Mouse (Mus musculus): ENCODE results near the gene Pwwp2b.

The Pwwp2b gene

GRCm38 (mm10) chr7:139247881-139248614 lies at the start of gene Pwwp2b:
Pwwp2b (plus strand) TSS chr7:139248482.
- peak; percentile 85 for DNase-seq (ENCODE audit: inconsistent ontology term)

DNA sequence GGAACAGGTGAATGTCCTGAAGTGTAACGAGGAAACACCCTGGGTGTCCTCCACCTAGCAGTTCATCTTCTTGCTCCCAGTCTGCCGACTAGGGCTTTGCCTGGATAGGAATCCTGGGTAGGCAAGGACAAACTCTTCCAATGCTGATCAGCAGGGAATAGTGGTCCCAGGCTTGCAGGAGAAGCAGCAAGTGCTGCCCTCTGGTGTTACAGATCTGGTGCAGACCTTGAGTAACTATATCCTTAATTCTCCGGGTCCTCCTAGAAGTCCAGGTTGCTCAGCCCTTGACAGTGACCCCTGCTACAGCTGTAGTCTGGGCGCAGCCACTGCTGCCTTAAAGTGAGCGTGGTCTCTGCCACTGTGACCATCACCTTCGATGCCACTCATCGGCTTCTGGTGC lies 48.2 kb upstream of the Pwwp2b start:
- DNase-seq (ENCODE audit: inconsistent ontology term) = peak; percentile 41

- no peak for DNase-seq (ENCODE audit: inconsistent ontology term)
Measured at GRCm38 (mm10) chr7:139201209-139201608, 47.1 kb upstream of the Pwwp2b start.

GRCm38 (mm10) chr7:139208023-139208772 lies 40.1 kb upstream of the Pwwp2b start:
- peak; percentile 63 for DNase-seq (ENCODE audit: inconsistent ontology term)

DNA sequence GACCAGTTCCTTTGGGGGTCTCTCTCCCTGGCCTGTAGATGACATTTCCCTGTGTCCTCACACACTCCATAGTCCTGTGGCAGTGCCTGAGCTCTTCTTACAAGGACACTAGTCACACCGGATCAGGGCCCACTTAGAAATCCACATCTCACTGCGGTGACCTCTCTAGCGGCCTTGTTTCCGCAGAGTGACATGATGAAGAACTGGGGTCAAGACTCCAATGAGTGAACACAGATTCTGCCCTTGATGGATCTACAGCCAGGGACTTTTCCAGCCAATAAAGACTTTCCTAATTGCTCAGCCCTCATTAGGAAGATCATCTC lies 39.5 kb upstream of the Pwwp2b start:
- no peak for DNase-seq (ENCODE audit: inconsistent ontology term)

DNA sequence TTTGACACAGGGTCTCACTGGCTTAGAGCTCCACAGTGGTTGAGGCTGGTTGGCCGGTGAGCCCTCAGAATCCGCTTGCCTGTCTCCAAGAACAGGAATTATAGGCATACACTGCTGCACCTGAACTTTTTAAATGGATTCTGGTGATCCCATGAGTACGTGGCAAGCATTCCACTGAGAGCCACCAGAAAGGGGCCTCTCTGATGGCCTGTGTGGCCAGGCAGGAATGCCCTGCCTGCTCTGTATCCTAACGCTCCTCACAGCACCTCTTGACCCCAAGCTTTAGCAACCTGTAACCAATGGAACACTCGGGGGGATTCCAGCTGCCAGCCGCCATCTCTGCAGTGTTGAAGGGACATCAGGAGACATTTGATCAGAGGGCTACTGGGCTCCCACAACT lies 36.5 kb upstream of the Pwwp2b start:
- DNase-seq (ENCODE audit: inconsistent ontology term) = no peak

GRCm38 (mm10) chr7:139212754-139213745 lies 35.2 kb upstream of the Pwwp2b start, which contains the start of the genes Lrrc27 and Stk32c:
Lrrc27 (plus strand) TSS chr7:139212988.
Stk32c (minus strand) TSS chr7:139213307.
- peak; percentile 99 for DNase-seq (ENCODE audit: inconsistent ontology term)

- DNase-seq (ENCODE audit: inconsistent ontology term) = no peak
Measured at GRCm38 (mm10) chr7:139213751-139214150, 34.5 kb upstream of the Pwwp2b start.

DNA sequence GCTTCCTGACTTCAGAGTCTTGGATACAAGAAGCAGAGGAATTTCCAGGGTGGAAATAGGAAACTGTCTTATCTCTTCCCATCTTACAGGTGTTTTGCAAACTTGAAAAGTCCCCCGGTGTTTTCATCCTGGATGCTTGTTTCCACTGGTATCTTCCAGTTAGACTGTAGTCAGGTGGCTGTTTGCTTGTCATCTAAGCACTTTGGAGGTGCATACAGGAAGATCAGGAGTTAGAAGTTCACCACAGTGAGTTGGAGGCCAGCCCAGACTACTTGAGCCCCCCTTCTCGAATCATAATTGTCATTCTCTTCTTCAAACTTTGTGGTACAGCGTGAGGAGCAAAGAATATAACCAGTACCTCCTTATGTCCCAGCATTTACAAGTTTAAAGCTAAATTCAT lies 34.1 kb upstream of the Pwwp2b start:
- DNase-seq (ENCODE audit: inconsistent ontology term) = no peak

DNA sequence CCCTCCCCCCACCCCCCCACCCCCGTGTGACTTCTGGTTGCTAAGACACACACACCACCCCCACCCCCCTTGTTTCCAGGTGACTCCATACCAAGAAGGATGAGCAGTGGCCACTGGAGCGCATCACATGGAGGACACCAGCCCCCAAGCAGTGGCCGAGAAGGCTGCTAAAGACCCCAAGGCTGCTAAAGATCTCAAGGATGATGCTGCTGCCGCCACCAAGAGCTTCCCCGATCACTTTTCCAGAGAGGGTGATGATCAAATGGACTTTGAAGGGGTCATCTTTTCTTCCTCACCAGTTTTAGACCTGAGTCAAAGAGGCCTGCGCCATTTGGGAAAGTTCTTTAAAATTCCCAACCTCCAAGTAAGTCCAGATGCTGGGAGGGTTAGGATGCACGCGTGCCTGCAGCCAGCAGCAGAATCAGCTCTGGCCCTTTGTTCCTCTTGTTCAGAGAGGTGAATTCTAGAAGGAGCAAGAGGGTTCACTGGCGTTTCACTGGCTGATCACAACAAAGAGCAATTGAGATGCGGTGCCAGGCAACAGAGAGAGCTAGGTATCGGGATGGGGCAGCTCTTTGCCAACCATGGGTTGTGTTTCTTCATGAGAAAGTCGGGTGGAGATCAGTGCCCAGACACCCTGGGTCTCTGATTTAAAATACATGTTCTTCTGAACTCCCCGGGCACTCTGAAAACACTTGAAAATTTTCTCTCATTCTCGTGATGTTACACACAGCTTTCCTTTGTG lies 33.5 kb upstream of the Pwwp2b start:
- DNase-seq (ENCODE audit: inconsistent ontology term) = no peak

DNA sequence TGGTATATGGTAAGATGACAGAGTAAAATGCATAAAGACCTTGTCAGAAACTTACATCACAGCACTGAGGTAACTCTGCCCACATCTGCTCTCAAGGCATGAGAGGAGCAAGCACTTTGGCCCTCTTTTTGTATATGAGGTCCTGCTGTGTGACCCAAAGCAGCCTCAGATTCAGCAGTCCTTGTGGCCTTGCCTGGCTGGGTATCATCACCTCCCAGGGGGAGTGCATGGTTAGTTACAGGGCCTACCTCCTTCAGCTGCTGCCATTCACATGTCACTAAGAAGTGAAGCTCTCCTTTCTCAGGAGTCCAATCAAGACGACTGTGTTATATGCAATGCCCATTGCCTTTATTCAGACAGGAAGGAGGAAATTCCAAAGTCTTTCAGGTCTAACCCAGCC lies 32.8 kb upstream of the Pwwp2b start:
- no peak for DNase-seq (ENCODE audit: inconsistent ontology term)

DNA sequence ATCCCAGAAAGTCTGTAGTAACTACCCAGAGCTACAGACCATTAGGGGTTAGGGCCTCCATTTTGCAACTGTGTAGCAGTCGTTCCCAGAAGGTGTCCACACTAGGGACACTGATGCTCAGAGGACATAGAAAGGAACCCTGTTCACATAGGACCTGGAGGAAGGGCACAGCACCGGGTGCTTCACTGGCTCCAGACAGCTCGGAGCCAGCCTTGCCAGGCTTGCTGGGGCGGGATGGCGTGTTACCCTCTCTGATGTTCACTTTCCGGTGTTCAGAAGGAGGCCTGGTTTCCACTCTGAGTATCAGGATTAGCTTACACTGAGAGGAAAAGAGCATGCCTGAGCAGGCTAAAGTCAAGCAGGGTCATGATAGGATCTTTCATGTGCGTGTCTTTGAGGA lies 32.3 kb upstream of the Pwwp2b start:
- no peak for DNase-seq (ENCODE audit: inconsistent ontology term)

DNA sequence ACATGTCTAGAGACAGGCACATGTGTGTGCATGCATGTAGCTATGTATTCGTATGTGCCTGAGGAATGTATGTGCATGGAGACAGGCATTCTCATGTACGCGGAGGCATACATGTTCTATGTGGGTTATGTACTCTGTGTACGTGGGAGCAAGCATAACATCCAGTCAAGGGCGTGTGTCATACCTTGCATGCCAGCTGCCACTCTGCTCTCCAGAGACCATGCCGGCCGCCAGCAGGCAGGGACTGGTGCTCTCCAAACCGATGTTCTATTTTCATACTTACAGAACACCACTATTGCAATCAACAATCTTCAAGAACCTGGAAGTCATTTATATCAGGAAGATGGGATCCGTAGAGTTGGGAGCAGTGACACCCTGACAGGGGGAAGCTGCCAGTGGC lies 31.8 kb upstream of the Pwwp2b start:
- DNase-seq (ENCODE audit: inconsistent ontology term) = no peak

GRCm38 (mm10) chr7:139217046-139217445 lies 31.2 kb upstream of the Pwwp2b start:
- no peak for DNase-seq (ENCODE audit: inconsistent ontology term)

DNA sequence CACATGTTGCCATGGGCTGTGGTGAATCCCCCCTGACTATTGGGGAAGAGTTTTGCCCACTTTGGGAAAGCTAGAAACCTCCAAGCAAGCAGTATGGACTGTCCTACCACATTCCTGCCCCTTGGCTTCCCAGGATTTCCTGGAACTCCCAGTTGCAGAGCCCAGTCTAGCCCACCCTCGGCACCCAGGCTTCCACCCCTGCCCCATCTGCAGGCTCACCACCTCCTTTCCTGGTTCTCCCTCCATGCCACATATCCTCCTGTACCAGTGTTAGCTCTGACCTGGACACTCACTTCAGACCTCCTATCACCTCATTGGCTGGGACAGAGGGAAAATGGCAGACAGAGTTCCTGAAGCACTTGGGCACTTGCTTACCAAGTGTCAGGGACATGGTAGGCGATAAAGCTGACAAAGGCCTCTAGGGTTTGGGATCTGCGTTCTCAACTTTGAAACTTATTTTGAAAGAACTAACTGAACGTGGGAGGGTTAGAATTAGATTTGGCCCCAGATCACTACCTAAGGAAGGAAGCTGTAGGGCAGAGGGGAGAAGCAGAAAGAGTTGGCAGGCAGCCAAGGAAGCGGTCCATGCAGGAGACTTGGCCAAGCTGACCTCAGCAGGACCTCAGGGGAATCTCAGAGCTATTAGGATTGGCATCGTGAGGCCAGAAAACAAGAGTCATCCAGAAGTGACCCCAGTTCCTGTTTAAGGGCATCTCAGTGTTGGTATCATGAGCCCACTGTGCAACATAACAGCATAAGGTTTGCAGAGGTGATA lies 29.5 kb upstream of the Pwwp2b start:
- no peak for DNase-seq (ENCODE audit: inconsistent ontology term)

DNA sequence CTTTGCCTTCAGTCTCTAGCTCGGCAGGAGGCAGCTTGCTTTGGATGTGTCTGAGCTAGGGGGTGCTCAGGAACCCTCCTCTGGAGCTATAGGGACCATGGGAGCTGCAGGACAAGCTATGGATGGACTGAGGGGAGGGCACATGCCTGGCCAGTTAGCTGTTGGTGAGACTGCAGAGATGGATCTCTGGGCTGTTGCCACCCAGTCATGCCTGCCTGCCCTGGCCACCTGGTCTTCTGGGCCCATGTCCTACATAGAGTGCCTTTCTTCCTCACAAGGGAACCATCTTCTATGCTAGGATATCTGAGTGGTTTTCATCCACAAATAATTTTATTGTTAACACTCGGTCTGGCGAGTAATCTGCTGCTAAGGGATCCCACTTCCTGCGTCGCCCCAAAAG lies 28.8 kb upstream of the Pwwp2b start:
- DNase-seq (ENCODE audit: inconsistent ontology term) = peak; percentile 40

DNA sequence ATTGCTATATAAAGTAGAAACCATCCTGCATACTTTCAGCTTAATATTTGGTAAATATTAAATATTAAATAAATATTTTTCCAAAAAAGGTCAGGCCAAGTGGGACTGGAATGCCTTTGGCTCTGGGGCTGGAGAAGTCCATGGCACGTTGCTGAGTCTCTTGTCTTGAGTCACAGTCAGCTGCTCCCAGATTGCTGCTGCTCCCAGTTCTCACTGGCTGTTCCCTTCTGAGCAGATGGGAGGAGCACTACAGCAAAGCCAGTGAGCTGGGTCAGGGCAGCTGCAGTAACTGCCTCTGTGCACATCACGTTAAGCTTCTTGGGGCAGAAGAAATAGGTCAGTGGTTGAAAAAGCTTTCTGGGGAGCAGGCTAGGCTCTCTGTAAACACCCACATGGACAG lies 28.0 kb upstream of the Pwwp2b start:
- peak; percentile 78 for DNase-seq (ENCODE audit: inconsistent ontology term)

DNA sequence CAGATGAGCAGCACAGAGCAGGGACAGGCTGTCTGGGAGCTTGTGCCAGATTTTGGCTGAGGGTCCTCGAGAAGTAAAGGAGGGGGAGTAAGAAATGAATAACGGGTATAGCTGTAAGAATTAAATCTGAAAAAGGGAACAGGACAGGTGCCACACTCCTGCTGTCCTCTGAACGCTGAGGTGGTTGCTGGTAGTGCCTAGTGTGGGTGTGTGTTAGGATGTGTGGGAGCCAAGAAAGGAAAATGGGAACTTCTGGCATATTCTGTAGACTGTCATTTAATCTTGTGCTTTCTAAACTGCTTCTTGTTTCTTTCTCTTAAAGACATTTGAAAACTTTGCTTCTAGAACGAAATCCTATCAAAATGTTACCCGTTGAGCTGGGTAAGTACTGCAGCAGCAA lies 27.2 kb upstream of the Pwwp2b start:
- DNase-seq (ENCODE audit: inconsistent ontology term) = no peak

DNA sequence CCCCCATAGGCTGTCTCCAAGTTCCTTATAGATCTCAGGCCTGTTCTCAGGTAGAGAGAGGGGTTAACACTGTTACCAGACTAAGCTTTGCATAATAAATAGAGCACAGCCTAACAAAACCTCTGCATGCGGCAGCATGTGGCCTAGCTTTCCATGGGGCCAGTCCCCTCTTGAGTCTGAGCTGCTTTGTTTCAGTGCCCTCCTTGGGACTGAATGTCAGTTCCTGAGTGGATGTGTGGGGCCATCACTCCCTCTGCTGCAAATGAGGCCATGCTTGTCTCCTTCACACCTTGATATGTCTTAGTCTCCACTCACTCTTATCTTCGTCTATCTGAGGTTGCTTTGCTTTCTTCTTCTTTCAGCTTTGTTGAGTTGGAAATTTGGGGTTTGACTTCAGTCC lies 26.4 kb upstream of the Pwwp2b start:
- no peak for DNase-seq (ENCODE audit: inconsistent ontology term)

- no peak for DNase-seq (ENCODE audit: inconsistent ontology term)
Measured at GRCm38 (mm10) chr7:139222341-139222740, 25.9 kb upstream of the Pwwp2b start.

- no peak for DNase-seq (ENCODE audit: inconsistent ontology term)
Measured at GRCm38 (mm10) chr7:139224070-139224469, 24.2 kb upstream of the Pwwp2b start.
